Mouse (Mus musculus) limb, embryonic 10.5 days (tissue): ENCODE results near the gene Fbxw25. TPM values are rescaled to one million over a fixed set of nuclear protein-coding genes. Genes with fewer than 3 reads are reported as not detected.
"Not testable (repeated sequence)": the region's sequence is repeated elsewhere in the genome, so short reads cannot be mapped to it uniquely, and the experiment has no call there.

Source experiments
- DNase-seq: peaks from one replicate; pipeline ENCODE4 v3.0.0-alpha.2; 2017; ENCODE audit warnings: low spot score
- H3K27ac ChIP-seq: fragments of 300-500 bp; sonication (generic); 2 replicates; pipeline ENCODE4 v1.5.1; 2016; ENCODE audit warnings: mild to moderate bottlenecking
- H3K27me3 ChIP-seq: fragments of 300-500 bp; sonication (generic); 2 replicates; pipeline ENCODE4 v1.6.1; 2016; ENCODE audit warnings: low read depth, mild to moderate bottlenecking; ENCODE audit not compliant: poor library complexity, severe bottlenecking
- H3K36me3 ChIP-seq: fragments of 300-500 bp; sonication (generic); 2 replicates; pipeline ENCODE4 v1.6.1; 2016; ENCODE audit warnings: mild to moderate bottlenecking, moderate library complexity
- H3K4me1 ChIP-seq: fragments of 300-500 bp; sonication (generic); 2 replicates; pipeline ENCODE4 v1.6.1; 2016
- H3K4me3 ChIP-seq: fragments of 300-500 bp; sonication (generic); 2 replicates; pipeline ENCODE4 v1.5.1; 2016; ENCODE audit warnings: mild to moderate bottlenecking, moderate library complexity
- H3K9me3 ChIP-seq: fragments of 300-500 bp; sonication (generic); replicated peaks from 2 replicates; pipeline ENCODE4 v1.6.1; 2016; ENCODE audit warnings: mild to moderate bottlenecking
- WGBS: fragments of 180-500 bp; shearing (Covaris S2); methylation state at CpG from one replicate; pipeline ENCODE4 v1.1.7; 2016; 5-methylcytosine and 5-hydroxymethylcytosine counted together
- polyA plus RNA-seq: library from polyadenylated mRNA; unstranded; fragments of >200 nt; fragmentation: Nextera tagmentation; extraction: Ambion mirVana; gene quantifications from 2 replicates; pipeline ENCODE4 v1.2.1, GENCODE M21; 2016

The Fbxw25 gene
- not detected in 2 replicates for polyA plus RNA-seq

- DNase-seq, H3K27me3 ChIP-seq, H3K27ac ChIP-seq, H3K4me3 ChIP-seq, H3K4me1 ChIP-seq, H3K9me3 ChIP-seq, H3K36me3 ChIP-seq: not testable (repeated sequence)
- 81% methylated on average over 2 of the region's 2 CpGs for WGBS
These were observed at the start of gene Fbxw25 for GRCm38 (mm10) chr9:109664552-109664951. Gene Fbxw25 (minus strand): TSS chr9:109664652.

GRCm38 (mm10) chr9:109702600-109702999 is 38.1 kb upstream of the Fbxw25 start, which contains the start of gene Fbxw18:
Gene Fbxw18 (minus strand): TSS chr9:109702700.
- H3K27me3 ChIP-seq, H3K27ac ChIP-seq, H3K36me3 ChIP-seq, DNase-seq, H3K4me1 ChIP-seq, H3K4me3 ChIP-seq, H3K9me3 ChIP-seq: not testable (repeated sequence)
- WGBS, result 88% methylated on average over 4 of the region's 4 CpGs

- Histone ChIP-seq H3K9me3 (no peaks in the 10 kb centered on the region), H3K27me3 (no peaks in the 10 kb centered on the region), H3K4me1 (no peaks in the 10 kb centered on the region), H3K4me3 (no peak overlapping the region), H3K36me3 (no peaks in the 10 kb centered on the region), H3K27ac (no peak overlapping the region)
- peak; percentile 38 for DNase-seq
- WGBS, result 16% methylated on average over 1 of the region's 1 CpGs
These were observed 20.8 kb upstream of the Fbxw25 start for GRCm38 (mm10) chr9:109685299-109685698.

GRCm38 (mm10) chr9:109625957-109626356 is 38.5 kb downstream of the Fbxw25 start, which contains the start of gene Fbxw24:
Gene Fbxw24 (minus strand): TSS chr9:109626057.
- H3K9me3 ChIP-seq, H3K4me3 ChIP-seq, H3K27me3 ChIP-seq, H3K36me3 ChIP-seq, DNase-seq, H3K27ac ChIP-seq, H3K4me1 ChIP-seq: not testable (repeated sequence)
- 82% methylated on average over 2 of the region's 2 CpGs for WGBS

GRCm38 (mm10) chr9:109606837-109607236 is 57.6 kb downstream of the Fbxw25 start:
- H3K9me3 ChIP-seq, H3K36me3 ChIP-seq, H3K4me3 ChIP-seq, H3K4me1 ChIP-seq, DNase-seq, H3K27me3 ChIP-seq, H3K27ac ChIP-seq: not testable (repeated sequence)
- WGBS, result 45% methylated on average over 5 of the region's 5 CpGs

- not testable (repeated sequence) for H3K36me3 ChIP-seq, H3K9me3 ChIP-seq, H3K4me3 ChIP-seq, H3K4me1 ChIP-seq, DNase-seq, H3K27ac ChIP-seq, H3K27me3 ChIP-seq
- WGBS, result 67% methylated on average over 2 of the region's 2 CpGs
These were observed 62.3 kb downstream of the Fbxw25 start for GRCm38 (mm10) chr9:109602128-109602527.

- Histone ChIP-seq H3K4me1 (no peaks in the 10 kb centered on the region), H3K36me3 (no peaks in the 10 kb centered on the region), H3K4me3 (no peak overlapping the region), H3K27me3 (no peaks in the 10 kb centered on the region), H3K27ac (no peak overlapping the region), H3K9me3 (no peaks in the 10 kb centered on the region)
- DNase-seq, result no peak
These were observed 67.2 kb downstream of the Fbxw25 start for GRCm38 (mm10) chr9:109597226-109597625.

Other genes with a start within 250 kb of the Fbxw25 start
- not detected in 2 replicates for gene Fbxw16, start 215.5 kb downstream of the Fbxw25 start, polyA plus RNA-seq
- gene Fbxw19, start 168.8 kb downstream of the Fbxw25 start, polyA plus RNA-seq, result not detected in 2 replicates
- gene Fbxw15, start 96.4 kb downstream of the Fbxw25 start, polyA plus RNA-seq, result not detected in 2 replicates
- not detected in 2 replicates for gene Fbxw24, start 38.6 kb downstream of the Fbxw25 start, polyA plus RNA-seq
- gene Fbxw18, start 38.0 kb upstream of the Fbxw25 start, polyA plus RNA-seq, result not detected in 2 replicates
- gene Fbxw26, start 81.4 kb upstream of the Fbxw25 start, polyA plus RNA-seq, result not detected in 2 replicates
- gene Fbxw27, start 126.0 kb upstream of the Fbxw25 start, polyA plus RNA-seq, result not detected in 2 replicates
- gene Spink8, start 147.6 kb upstream of the Fbxw25 start, polyA plus RNA-seq, result not detected in 2 replicates
- 103 and 117 TPM in 2 replicates for gene Nme6, start 168.1 kb upstream of the Fbxw25 start, polyA plus RNA-seq
- not detected in 2 replicates for gene Camp, start 185.0 kb upstream of the Fbxw25 start, polyA plus RNA-seq
- 54.4 and 55.6 TPM in 2 replicates for gene Cdc25a, start 210.9 kb upstream of the Fbxw25 start, polyA plus RNA-seq